Mouse (Mus musculus): ENCODE data around the gene Ino80.
A peak's percentile ranks its signal among the peaks of the same experiment; 100 is the strongest.

The Ino80 gene

DNA sequence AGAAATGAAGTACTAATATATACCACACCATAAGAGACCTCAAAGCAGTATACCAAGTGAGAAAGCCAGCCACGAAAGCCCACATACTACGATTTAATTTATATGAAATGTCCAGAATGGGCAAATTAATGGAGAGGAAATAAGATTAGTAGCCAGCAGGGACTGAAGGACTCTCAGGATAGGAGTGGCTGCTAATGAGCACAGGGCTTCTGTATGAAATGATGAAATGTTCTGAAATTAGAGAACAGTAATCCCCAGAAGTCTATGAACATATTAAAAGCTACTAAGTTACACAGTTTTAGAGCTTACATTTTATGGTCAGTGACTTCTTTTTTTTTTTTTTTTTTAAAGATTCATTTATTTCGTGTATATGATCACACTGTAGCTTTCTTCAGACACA lies 22.9 kb downstream of the Ino80 start:
- DNase-seq (ENCODE audit: low spot score in 2 of 2) = no peak

DNA sequence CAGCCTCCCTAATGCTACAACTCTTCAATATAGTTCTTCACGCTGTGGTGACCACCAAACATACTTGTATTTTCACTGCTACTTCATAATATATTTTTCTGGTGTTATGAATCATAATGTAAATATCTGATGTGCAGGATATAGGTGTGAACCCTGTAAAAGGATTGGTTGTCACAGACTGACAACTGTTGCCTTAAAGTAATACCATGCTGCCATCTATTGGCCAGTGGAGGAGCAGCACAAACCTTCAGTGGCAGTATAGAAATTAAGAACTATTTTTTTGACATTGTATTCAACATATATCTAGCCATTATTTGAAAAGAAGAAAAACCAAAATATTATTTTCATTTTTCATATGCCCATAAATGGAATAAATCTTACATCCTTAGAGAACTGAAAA lies 40.5 kb downstream of the Ino80 start:
- peak; percentile 32 to 54 for DNase-seq (ENCODE audit: low spot score in 2 of 2)

DNA sequence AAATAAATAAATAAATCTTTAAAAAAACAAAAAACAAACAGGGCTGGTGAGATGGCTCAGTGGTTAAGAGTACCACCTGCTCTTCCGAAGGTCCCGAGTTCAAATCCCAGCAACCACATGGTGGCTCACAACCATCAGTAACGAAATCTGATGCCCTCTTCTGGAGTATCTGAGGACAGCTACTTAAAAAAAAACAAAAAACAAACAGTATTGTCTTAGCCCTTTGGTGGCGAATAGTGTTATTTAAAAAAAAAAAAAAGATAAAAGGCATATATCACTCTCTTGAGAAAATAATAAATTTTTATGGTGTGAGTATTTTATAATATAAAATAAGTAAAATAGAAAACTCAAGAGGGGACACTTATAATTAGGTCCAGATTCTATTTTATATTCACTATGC lies 41.0 kb downstream of the Ino80 start:
- no peak for DNase-seq (ENCODE audit: low spot score in 2 of 2)

DNA sequence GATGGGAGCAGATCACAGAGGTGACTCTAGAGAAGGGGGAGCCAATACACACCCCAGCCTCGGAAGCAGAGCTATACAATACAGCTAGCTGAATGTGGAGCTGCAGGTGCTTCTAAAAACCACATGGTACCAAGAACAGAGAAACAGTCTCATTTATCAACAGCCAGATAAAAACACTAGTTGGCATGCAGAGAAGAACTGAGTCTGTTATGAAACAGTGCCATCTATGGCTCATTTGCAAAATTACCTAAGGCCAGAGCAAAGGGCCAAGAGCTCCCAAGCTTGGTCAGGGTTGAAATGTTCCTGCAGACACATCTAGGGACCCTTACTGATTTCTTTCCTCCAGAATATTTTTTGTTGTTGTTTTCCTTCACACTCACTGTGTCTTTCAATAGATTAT lies 63.7 kb downstream of the Ino80 start:
- peak; percentile 8 to 20 for DNase-seq (ENCODE audit: low spot score in 2 of 2)

DNA sequence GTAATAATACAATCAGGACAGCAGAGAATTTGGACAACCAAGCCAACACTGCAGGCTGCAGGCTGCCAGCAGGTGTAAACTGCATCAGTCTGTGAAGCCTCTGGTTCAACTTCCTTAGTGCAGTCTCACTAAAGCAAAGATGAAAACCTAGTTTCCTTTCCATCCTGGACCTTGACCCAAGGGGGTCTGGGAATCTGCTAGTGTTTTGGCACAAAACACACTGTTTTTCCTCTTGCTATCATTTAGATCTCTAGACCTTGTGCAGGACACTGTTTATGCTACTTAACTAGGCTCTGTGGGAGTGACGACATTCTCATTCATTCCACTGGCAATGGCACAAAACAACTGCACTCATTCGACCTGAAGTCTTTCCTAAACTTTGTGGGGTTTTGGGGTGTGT lies 65.8 kb downstream of the Ino80 start:
- no peak for DNase-seq (ENCODE audit: low spot score in 2 of 2)

DNA sequence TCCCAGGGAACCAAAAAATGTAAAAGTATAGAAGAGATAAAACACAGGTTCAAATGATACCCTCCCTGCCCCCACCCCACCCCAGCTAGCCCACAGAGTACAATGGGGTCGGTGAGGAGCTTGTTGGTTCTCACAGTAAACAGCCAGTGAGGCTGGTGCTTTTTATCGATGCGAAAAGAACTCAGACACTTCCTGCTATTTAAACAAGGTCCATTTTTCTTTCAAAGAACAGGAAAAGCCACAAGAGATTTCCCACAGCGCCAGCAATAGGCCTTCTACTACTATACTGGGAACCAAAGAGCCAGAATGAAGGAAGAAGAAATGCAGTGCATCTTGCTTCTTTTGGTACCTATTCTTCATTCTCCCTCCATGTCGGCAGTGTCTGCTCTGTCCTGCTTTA lies 66.5 kb downstream of the Ino80 start:
- no peak for DNase-seq (ENCODE audit: low spot score in 2 of 2)

DNA sequence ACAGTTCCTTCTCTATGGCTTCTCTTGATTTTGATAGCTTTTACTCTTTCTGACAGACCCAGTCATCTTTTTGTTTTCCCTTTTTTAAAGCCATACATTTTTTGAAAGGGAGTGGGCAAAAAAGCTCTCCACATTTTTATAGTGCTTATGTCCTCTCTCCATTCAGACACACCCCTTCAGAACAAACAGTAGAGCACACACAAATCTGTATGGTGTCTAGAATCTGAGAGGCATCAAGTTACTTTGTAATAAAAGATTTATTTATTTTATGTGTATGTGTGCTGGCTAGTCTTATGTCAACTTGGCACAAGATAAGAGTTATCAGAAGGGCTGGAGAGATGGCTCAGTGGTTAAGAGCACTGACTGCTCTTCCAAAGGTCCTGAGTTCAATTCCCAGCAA lies 68.8 kb downstream of the Ino80 start:
- no peak for DNase-seq (ENCODE audit: low spot score in 2 of 2)

DNA sequence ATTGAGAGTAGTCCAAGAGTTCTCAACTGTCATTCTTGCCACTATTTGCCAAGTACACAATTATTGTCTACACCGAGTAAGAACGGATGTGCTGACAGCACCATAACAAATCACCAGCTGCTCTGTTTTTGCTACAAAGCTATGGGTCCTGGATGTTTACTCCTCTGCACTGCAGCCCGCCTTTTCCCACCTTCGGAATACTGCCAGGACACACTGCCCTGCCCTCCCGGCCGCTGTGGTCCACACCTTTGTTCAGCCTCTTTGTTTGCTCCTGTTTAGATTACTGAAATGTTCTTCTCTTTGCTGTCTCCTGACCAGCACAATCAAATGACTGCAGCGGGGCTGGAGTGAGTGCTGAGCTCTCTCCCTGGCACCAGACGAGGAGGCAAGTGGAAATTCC lies 69.2 kb downstream of the Ino80 start:
- no peak for DNase-seq (ENCODE audit: low spot score in 2 of 2)

DNA sequence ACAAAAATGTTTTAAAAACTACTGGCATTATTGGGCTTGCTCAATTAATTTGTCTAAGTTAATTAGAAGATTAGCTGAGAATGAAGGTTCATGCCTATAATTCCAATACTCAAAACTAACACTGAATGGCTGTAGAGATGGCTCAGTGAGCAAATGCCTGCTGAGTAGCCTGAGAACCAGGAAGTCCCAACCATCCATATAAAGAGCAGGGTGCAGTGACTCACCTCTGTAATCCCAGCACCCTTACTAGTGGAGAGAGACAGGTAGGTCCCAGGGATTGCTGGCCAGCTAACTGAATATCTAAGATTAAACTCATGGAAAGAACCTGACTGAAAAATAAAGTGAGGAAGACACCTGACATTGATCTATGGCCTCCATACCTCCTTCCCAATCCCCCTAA lies 78.2 kb downstream of the Ino80 start:
- DNase-seq (ENCODE audit: low spot score in 2 of 2) = no peak

DNA sequence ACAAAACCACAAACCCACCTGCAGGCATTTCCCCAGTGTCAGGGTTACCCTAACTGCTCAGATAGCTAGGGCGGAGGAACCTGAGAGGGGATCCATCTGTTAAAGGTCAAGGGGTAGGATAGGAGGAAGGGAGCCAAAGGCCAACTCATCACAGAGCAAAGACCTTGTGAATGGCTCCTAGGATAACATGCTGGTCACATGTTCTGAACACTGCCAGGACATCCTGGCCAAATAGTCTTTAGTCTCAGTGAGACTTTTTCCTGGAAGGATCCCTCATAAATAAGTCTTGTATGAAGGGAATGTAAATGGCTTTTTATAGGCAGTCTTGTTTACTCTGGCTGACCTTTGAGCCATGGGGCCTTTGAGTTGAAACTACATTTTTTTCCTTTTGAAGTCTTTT lies 78.8 kb downstream of the Ino80 start:
- DNase-seq (ENCODE audit: low spot score in 2 of 2) = no peak

DNA sequence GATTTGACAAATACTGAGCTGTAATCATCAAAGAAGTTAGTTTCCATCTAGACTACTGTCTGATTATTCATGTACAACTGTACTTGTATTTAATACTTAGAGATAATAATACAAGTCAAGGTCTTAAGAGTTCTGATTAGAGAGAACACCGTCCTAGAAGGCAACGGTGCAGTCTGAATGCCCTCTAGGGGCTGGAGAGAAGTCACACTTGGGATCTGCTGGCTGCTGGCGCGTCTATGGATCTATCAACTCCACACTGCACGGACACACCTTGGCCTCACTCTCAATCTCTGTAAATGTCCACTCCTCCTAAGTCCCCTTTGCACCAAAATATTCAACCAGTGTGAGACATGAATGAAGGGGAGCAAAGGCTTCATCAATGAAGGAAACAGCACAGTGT lies 79.2 kb downstream of the Ino80 start:
- no peak for DNase-seq (ENCODE audit: low spot score in 2 of 2)

DNA sequence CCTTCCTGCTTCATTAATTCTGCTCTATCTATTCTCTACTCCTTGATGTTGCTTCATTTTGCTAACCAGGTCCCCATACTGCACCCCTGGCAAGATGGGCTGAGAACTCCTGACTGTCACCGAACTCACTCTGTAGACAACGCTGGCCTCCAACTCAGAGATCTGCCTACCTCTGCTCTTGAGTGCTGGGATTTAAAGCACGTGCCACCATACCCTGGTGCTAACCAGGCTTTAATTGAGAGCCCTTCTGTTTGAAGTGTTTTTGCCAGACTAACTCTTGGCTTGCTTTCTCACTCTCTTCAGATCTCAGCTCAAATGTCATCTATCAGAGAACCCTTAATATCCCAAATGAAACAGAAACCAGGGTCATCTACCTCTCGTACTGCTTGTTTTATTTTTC lies 87.5 kb downstream of the Ino80 start:
- no peak for DNase-seq (ENCODE audit: low spot score in 2 of 2)

DNA sequence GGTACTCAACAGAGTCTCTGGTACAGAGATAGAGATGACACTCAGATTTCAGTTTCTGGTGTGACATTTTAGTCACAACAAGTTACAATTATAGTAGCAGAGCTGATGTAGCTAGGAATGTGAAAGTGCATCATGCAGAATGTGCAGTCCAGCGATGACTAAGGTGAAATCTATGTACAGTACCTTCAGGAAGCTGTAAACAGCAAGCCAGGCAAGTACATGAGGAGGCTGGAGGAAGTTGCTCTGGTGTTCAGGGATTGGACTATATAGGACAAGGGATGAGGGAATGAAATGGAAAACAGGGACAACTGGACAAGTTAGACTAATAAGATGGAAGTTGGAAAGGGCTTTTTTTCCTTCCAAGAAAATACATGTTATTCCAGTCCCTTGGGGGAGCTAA lies 89.2 kb downstream of the Ino80 start:
- no peak for DNase-seq (ENCODE audit: low spot score in 2 of 2)

DNA sequence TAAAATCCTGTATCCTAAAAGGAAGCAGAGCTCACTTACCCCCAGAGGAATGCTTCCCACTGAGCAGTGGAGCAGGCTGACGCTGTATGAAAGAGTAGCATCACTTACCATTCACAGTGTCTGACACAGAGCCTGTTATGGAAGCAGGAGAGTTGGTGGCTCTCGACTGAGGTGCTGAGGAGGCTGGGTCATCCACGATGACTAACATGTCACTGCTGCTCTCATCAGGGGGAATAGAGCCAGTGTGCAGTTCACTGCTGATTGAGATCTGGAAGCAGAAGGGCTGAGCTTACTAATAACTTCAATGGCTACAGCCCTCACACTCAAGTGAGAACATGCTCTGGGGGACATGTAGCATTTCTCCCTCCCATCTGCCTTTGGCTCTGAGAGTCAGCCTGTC lies 98.0 kb downstream of the Ino80 start:
- DNase-seq (ENCODE audit: low spot score in 2 of 2) = no peak

DNA sequence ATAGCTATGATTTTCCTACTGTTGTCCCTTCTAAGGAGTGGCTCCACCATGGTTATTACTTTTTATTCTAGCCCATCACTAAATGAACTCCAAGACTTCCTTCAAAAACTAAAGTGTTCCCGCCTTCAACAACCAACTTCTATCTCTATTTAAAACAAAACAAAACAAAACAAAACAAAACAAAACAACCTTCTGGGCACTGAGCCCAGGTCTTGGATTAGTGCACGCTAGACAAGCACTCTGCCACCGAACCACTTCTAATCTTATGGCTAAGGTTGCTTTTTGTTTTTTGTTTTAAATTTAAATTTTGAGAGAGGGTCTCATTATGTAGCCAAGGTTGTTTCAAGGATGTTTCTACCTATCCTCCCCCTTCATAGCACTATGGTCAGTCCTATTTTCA lies 99.7 kb downstream of the Ino80 start:
- no peak for DNase-seq (ENCODE audit: low spot score in 2 of 2)

DNA sequence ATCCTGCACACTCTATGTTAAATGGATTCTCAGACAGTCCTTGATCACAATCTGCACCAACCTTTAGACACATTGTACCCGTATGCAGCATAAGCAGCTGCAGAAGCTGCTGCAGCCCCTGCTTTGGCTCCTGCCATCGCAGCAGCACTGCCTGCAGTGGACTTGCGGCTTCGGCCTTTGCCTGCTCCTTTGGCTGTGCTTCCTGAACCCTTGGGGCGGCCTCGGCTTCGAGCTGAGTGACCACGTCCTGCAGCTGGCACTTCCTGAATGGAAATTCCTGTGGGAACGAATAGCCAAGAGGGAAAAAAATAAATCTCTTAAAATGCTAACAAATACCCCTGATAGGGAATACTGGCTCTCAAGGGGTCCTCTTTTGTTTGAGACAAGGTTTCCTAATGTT lies 100.2 kb downstream of the Ino80 start:
- DNase-seq (ENCODE audit: low spot score in 2 of 2) = no peak

DNA sequence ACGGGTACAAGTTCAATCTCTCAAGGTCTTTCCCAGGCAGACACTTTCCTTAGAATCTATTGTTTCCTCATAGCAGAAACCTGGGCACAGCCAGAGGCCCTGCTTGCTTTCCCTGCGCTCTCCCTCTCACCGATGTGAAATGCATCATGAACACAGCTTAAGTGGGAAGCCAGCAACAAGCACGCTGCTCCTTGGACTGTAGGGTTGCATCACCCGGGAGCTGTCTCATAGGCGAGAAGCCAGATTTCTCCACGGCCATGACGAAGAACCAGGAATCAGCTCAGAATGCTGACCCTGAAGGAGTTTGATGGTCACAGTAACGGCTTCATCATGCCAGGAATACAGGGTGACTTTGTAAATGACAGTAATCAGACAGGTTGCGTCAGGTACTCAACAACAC lies 107.4 kb downstream of the Ino80 start:
- no peak for DNase-seq (ENCODE audit: low spot score in 2 of 2)

DNA sequence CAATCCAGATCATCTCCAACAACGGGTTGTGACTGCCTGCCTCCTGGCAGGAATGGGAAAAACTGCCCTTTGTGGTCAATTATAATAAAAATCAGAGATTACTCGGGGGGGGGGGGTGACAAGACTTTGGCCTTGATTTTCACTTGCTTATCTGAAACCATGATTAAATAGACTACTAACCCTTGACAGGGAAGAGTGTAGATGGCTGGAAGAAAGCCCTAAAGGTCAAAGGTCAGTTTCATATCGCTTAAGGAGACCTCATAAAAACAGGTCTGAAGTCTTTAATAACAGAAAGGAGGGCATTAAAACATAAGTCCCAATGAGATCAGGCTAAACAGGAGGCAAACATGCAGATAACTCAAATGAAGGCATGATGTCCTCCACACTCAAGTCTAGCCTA lies 110.1 kb downstream of the Ino80 start:
- no peak for DNase-seq (ENCODE audit: low spot score in 2 of 2)

DNA sequence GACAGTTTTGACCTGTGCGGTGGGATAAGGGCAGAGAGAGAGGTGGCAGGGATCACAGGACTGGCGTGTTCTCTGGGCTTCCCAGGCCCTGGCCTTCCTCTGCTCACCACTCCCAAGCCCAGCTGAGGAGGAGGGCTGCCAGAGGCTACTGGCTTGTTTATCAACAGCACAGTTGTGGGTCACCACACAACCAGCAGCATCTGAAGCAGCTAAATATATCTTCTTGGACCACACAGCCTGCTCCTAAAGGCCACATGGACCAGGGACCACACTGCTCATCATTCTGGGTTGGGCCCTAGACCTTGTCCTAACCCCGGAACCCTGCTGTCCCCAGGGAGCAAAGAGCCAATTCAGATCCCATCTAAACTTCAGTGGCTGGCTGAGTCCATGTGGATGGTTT lies 112.5 kb downstream of the Ino80 start:
- no peak for DNase-seq (ENCODE audit: low spot score in 2 of 2)

DNA sequence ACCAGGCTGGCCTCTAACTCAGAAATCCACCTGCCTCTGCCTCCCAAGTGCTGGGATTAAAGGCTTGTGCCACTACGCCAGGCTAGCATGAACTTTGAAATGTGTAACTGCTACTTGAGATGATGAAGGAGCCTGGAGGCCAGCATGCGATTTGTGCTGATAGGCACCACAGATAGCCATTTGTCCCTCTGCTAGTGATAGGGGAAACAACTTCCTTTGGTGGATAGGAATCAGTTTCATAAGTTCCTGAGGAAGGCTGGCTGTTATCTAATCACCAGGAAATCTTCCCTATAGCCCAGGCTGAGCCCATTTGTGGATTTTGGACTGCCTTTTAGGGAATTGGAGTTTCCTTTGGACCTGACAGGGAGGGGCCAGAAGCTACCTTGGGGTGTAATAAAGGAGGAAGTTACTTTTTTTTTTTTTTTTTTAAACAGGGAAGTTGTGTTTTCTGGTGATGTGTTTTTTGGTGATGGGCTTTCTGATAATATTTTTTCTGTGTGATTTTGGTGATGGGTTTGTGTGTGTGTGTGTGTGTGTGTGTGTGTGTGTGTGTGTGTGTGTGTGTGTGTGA lies 117.7 kb downstream of the Ino80 start:
- DNase-seq (ENCODE audit: low spot score in 2 of 2) = no peak

DNA sequence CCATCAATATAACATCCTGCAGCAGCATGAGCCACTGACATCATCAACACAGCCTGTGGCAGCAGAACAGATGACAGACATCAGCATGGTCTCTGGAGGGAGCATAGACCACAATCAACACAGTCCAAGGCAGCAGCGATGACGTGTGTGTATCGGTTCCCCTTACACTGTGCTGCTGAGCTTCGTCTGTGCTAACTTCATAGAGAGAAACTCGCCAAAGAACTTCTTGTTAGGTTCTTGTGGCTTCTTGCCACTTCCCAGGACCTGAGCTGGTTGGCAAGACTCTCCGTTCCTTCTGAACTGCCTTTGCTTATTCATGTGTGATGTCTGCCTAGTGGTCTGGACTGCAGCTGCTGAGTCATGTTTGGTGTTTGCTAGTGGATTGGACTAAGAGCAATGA lies 119.2 kb downstream of the Ino80 start:
- DNase-seq (ENCODE audit: low spot score in 2 of 2) = no peak

DNA sequence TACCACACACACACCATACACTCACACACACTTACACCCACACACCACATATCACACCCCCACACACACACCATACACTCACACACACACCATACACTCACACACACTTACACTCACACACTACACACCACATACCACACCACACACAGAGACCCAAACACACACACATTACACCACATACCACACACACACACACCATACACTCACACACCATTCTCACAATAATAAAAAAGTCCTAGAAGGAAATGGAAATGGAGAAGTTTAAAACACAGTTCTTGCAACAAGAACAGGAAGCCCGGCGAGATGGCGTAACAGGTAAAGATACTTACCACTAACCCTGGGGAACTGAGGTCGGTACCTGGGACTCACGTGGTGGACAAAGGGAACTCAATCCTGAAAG lies 120.7 kb downstream of the Ino80 start:
- peak in 1 of 2 experiments; percentile 35 for DNase-seq (ENCODE audit: low spot score in 2 of 2)

DNA sequence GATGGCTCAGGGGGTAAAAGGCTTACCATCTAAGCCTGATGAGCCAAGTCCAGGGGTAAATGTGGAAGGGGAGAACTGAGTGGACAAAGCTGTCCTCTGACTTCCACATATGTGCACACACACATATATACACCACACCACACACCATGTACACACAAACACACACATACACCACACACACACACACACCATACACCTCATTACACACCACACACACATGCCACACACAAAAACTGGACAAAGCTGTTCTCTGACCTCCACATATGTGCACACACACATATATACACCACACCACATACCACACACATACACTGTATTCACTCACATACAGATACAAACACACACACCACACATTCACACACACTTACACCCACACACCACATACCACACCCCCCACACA lies 121.2 kb downstream of the Ino80 start:
- DNase-seq (ENCODE audit: low spot score in 2 of 2) = no peak

DNA sequence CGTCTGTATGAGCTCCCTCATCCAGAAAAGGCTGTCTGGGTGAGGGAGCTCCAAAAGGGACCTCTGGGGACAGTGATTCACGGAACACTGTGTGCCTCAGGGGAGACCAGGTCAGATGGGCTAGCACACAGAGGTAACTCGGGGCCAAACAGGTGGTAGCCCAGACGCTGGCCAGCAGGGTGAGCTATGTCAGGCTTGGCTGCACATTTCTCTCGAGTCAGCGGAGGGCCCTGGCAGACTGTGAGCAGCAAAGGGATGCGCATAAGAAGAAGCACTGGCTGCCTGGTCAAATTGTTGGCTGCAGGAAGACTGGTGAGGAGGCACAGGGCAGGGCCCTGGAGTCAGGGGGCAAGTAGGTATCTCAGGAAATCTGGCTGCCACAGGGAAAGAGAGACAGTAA lies 121.8 kb downstream of the Ino80 start:
- no peak for DNase-seq (ENCODE audit: low spot score in 2 of 2)

DNA sequence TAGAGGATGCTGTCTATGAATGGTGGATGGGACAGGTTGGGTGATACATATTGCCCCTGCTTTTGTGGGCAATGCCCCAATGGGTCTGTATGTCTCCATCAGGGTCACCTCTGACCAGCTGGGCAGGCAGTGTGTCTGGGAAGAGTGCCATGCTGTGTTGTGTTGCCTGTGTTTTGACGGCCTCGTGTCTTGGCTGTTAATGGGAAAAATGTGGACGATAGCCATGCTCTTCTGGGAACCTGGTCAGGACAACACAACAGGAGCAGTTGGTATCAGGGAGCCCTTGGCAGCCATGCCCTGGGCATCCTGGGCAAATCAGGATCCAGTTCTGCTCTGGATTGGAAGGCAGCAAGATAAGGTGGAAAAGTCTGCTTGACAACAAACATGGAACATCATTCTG lies 122.4 kb downstream of the Ino80 start:
- no peak for DNase-seq (ENCODE audit: low spot score in 2 of 2)

Data from spleen, postnatal 36 days (tissue).